Mouse (Mus musculus) CH12.LX (cell line): Measurements from ENCODE around the gene Sar1a.

ENCODE experiments used
- CHD2 ChIP-seq: IDR thresholded peaks from 2 replicates; pipeline ENCODE4 v1.6.1; 2011; ENCODE audit warnings: low read length, improper control_type of control experiment
- CTCF ChIP-seq, 2 experiments: IDR thresholded peaks in 1 of 2; conservative IDR thresholded peaks in 1 of 2; 2 replicates each; pipeline ENCODE4 v1.5.1; 2011 to 2012; ENCODE audit warnings: low read depth in 2 of 2, low read length in 2 of 2, improper control_type of control experiment in 1 of 2, inconsistent platforms in 1 of 2, mild to moderate bottlenecking in 1 of 2, moderate library complexity in 1 of 2
- GABPA ChIP-seq: IDR thresholded peaks from 2 replicates; pipeline ENCODE4 v1.6.1; 2012; ENCODE audit warnings: low read depth, low read length, improper control_type of control experiment, inconsistent platforms; ENCODE audit not compliant: insufficient replicate concordance
- IRF4 ChIP-seq: IDR thresholded peaks from 2 replicates; pipeline ENCODE4 v1.6.1; 2014; ENCODE audit warnings: low read depth, mild to moderate bottlenecking, inconsistent platforms, low read length, improper control_type of control experiment
- MAX ChIP-seq: IDR thresholded peaks from 2 replicates; pipeline ENCODE4 v1.6.1; 2011; ENCODE audit warnings: low read length, improper control_type of control experiment
- MYC ChIP-seq: IDR thresholded peaks from 2 replicates; pipeline ENCODE4 v1.6.1; 2011; ENCODE audit warnings: low read depth, mild to moderate bottlenecking, improper control_type of control experiment, low read length
- NRF1 ChIP-seq: IDR thresholded peaks from 2 replicates; pipeline ENCODE4 v1.6.1; 2014; ENCODE audit warnings: low read depth, mild to moderate bottlenecking, inconsistent platforms, low read length, improper control_type of control experiment, moderate library complexity
- POLR2A ChIP-seq: IDR thresholded peaks from 2 replicates; pipeline ENCODE4 v1.6.1; 2011; ENCODE audit warnings: low read depth, mild to moderate bottlenecking, improper control_type of control experiment, low read length
- POLR2AphosphoS2 ChIP-seq: IDR thresholded peaks from 2 replicates; pipeline ENCODE4 v1.6.1; 2011; ENCODE audit warnings: low read depth, low read length, improper control_type of control experiment
- RAD21 ChIP-seq: IDR thresholded peaks from 2 replicates; pipeline ENCODE4 v1.6.1; 2011; ENCODE audit warnings: low read depth, mild to moderate bottlenecking, low read length, improper control_type of control experiment, moderate library complexity
- SIN3A ChIP-seq: IDR thresholded peaks from 2 replicates; pipeline ENCODE4 v1.6.1; 2012; ENCODE audit warnings: low read length, improper control_type of control experiment, inconsistent platforms
- TCF12 ChIP-seq: IDR thresholded peaks from 2 replicates; pipeline ENCODE4 v1.6.1; 2014; ENCODE audit warnings: low read depth, mild to moderate bottlenecking, inconsistent platforms, low read length, improper control_type of control experiment
- ZC3H11A ChIP-seq: IDR thresholded peaks from 2 replicates; pipeline ENCODE4 v1.6.1; 2012; ENCODE audit warnings: low read depth, mild to moderate bottlenecking, inconsistent platforms, low read length, improper control_type of control experiment

DNA sequence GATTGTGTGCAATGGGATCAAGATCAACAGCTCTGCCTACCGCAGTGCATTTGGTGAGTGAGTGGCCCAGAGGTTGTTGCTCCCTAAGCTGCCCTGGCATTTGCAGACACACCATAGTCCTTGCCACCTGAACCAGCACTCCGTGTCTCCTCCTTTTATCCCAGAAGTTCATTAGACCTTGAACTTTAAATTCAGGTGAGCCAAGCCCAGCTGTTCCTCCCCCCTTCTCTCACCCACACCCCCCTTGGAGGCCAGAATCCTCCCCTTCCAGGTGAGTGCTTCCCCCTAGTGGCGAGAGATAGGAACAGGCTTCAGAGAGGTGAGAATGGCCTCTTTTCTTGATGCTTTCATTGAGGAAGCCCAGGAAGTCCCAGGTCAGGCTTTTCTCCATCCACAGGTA lies 54.3 kb downstream of the Sar1a start:
- TF ChIP-seq POLR2A: no peak
- no peak for TF ChIP-seq POLR2AphosphoS2
- TF ChIP-seq MAX: no peak
- TF ChIP-seq CTCF (conservative IDR thresholded peaks at IDR 0.05 in 1 of 2, IDR thresholded peaks at IDR 0.05 in 1 of 2; ENCODE audit: low read depth in 2 of 2, low read length in 2 of 2): peak; percentile 83 to 85
- TF ChIP-seq NRF1: no peak
- no peak for TF ChIP-seq ZC3H11A
- TF ChIP-seq MYC: no peak
- TF ChIP-seq SIN3A: no peak
- TF ChIP-seq GABPA: no peak
- TF ChIP-seq RAD21: peak; percentile 64
- TF ChIP-seq IRF4: no peak
- TF ChIP-seq TCF12: no peak
- TF ChIP-seq CHD2: no peak
